Mouse (Mus musculus) kidney, embryonic 15.5 days (tissue): ENCODE measurements at regions not wholly inside any gene's neighbourhood (a gene's known extent, or its start where the extent isn't known, plus 50 kb on each side); places are given as distances from the start of the nearest gene placed in this dataset.
"Not testable (repeated sequence)": the region's sequence is repeated elsewhere in the genome, so short reads cannot be mapped to it uniquely, and the experiment has no call there.

ENCODE experiments used
- ATAC-seq: fragments of 200-750 bp; cut with Nextera tagmentation; replicated peaks from 2 replicates; pipeline ENCODE4 v1.8.0; 2017; ENCODE audit warnings: moderate TSS enrichment; ENCODE audit not compliant: low FRiP score
- H3K27ac ChIP-seq: fragments of 300-500 bp; sonication (generic); 2 replicates; pipeline ENCODE4 v1.5.1; 2015; ENCODE audit warnings: mild to moderate bottlenecking, inconsistent platforms
- H3K27me3 ChIP-seq: fragments of 300-500 bp; sonication (generic); 2 replicates; pipeline ENCODE4 v1.6.1; 2015; ENCODE audit warnings: inconsistent platforms
- H3K36me3 ChIP-seq: fragments of 300-500 bp; sonication (generic); 2 replicates; pipeline ENCODE4 v1.6.1; 2015; ENCODE audit warnings: inconsistent platforms
- H3K4me1 ChIP-seq: fragments of 300-500 bp; sonication (generic); 2 replicates; pipeline ENCODE4 v1.6.1; 2015; ENCODE audit warnings: inconsistent platforms
- H3K4me2 ChIP-seq: fragments of 300-500 bp; sonication (generic); 2 replicates; pipeline ENCODE4 v1.6.1; 2015; ENCODE audit warnings: moderate library complexity, mild to moderate bottlenecking, inconsistent platforms
- H3K4me3 ChIP-seq: fragments of 300-500 bp; sonication (generic); replicated peaks from 2 replicates; pipeline ENCODE4 v1.5.1; 2015; ENCODE audit warnings: mild to moderate bottlenecking, inconsistent platforms
- H3K9ac ChIP-seq: fragments of 300-500 bp; sonication (generic); 2 replicates; pipeline ENCODE4 v1.6.1; 2015; ENCODE audit warnings: mild to moderate bottlenecking, inconsistent platforms
- H3K9me3 ChIP-seq: fragments of 300-500 bp; sonication (generic); replicated peaks from 2 replicates; pipeline ENCODE4 v1.6.1; 2016; ENCODE audit warnings: inconsistent platforms
- WGBS: fragments of 180-500 bp; shearing (Covaris S2); methylation state at CpG from one replicate; pipeline ENCODE4 v1.1.7; 2015; ENCODE audit warnings: mixed read lengths; 5-methylcytosine and 5-hydroxymethylcytosine counted together

DNA sequence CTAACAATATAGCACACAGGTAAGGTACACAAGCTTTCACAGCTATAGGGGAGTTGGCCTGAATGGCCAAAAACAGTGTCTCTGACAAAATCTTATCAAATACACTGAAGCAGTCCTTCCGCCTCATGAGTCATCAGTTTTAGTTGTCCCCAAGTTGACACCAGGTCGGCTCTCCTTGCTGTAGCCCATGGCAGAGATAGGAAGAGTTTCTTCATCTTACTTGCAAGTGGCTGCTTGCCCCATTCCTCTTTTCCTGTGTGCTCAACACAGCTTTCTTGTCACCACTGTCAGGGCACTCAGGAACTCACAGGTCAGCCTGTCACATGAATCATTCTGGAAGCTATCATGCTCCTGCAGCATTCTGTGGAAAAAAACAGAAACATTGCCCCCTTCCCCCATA is 77.1 kb downstream of the Olfr721-ps1 start:
- H3K9ac ChIP-seq, ATAC-seq, H3K4me3 ChIP-seq, H3K27ac ChIP-seq, H3K4me1 ChIP-seq, H3K27me3 ChIP-seq, H3K36me3 ChIP-seq, H3K9me3 ChIP-seq, H3K4me2 ChIP-seq: not testable (repeated sequence)
- 63% methylated on average over 2 of the region's 2 CpGs for WGBS

DNA sequence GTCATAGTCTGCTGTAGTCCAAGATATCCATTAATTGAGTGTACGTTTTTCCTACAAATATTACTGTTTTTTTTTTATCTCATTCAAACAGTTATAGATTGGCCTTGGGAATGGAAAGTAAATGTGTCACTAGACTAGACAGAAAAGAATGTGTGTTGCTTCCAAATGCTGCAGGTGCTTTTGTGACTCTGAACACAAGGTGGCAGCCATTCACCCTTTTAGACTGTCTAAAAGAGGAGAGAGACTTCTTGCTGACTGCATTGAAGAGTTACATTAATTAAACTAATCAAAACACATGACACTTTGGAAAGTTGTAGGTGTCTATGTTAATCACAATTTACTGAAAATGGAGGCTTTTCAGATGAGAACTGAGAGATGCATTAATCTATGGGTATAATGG is 80.7 kb downstream of the Olfr721-ps1 start:
- Histone ChIP-seq H3K4me2 (no peak overlapping the region), H3K36me3 (no peaks in the 10 kb centered on the region), H3K9ac (no peak overlapping the region), H3K27ac (no peak overlapping the region), H3K4me1 (no peaks in the 10 kb centered on the region), H3K27me3 (no peaks in the 10 kb centered on the region), H3K9me3 (no peaks in the 10 kb centered on the region), H3K4me3 (no peak overlapping the region)
- WGBS, result 89% methylated on average over 1 of the region's 1 CpGs
- ATAC-seq, result no peak

GRCm38 (mm10) chr14:14486356-14486755 is 85.3 kb downstream of the Olfr721-ps1 start:
- H3K9me3 ChIP-seq, result no peaks in the 10 kb centered on the region
- H3K4me2 ChIP-seq, result no peak overlapping the region
- 87% methylated on average over 1 of the region's 1 CpGs for WGBS
- no peaks in the 10 kb centered on the region for H3K4me1 ChIP-seq
- H3K9ac ChIP-seq, result no peak overlapping the region
- no peaks in the 10 kb centered on the region for H3K27me3 ChIP-seq
- no peak overlapping the region for H3K4me3 ChIP-seq
- H3K36me3 ChIP-seq, result no peaks in the 10 kb centered on the region
- no peak for ATAC-seq
- no peak overlapping the region for H3K27ac ChIP-seq

DNA sequence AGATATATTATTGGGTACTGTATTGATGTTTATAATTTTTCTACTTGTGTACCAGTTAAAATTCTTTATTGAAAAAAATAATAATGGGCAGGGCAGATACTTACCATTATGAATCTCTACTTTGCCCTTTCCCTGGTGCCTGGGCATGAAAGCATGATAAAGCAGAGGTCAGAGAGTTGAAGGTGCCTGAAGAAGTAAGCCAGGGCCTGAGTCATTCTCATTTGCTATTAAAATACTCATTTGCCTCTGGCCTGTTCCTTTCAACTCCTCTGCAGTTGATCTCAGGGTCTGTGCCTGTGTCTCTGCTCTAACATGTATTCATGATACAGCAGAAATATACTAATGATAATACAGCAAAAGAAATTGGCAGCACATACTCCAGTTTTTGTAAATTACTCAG is 89.4 kb downstream of the Olfr721-ps1 start:
- H3K4me3 ChIP-seq, result no peak overlapping the region
- H3K4me2 ChIP-seq, result no peak overlapping the region
- H3K9ac ChIP-seq, result no peak overlapping the region
- no peaks in the 10 kb centered on the region for H3K27me3 ChIP-seq
- H3K36me3 ChIP-seq, result no peaks in the 10 kb centered on the region
- no peaks in the 10 kb centered on the region for H3K4me1 ChIP-seq
- ATAC-seq, result no peak
- no peaks in the 10 kb centered on the region for H3K9me3 ChIP-seq
- no peak overlapping the region for H3K27ac ChIP-seq

GRCm38 (mm10) chr14:14492041-14492440 is 90.9 kb downstream of the Olfr721-ps1 start:
- no peak for ATAC-seq
- H3K4me3 ChIP-seq, result no peak overlapping the region
- no peaks in the 10 kb centered on the region for H3K27me3 ChIP-seq
- H3K4me2 ChIP-seq, result no peak overlapping the region
- no peak overlapping the region for H3K9ac ChIP-seq
- H3K9me3 ChIP-seq, result no peaks in the 10 kb centered on the region
- no peak overlapping the region for H3K27ac ChIP-seq
- no peaks in the 10 kb centered on the region for H3K36me3 ChIP-seq
- H3K4me1 ChIP-seq, result no peaks in the 10 kb centered on the region

DNA sequence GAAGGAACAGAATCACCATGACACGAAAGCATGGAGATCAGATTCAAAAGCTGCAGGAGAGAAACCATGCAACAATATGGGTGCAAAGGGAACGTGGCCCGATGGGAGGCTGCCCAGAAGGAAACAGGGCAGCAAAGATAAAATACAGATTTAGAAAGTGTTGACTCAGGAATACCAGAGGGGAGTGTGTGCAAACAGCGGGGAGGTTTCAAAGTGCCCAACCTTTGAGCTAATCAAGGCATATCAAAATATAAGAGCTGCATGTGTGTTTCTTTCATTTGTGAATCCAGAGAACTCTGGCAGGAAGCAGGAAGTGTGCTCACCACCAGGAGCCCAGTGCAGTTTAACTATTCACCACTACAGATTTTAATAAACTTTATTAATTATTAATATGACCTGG is 110.8 kb downstream of the Olfr721-ps1 start:
- H3K36me3 ChIP-seq, result no peaks in the 10 kb centered on the region
- no peaks in the 10 kb centered on the region for H3K4me1 ChIP-seq
- no peaks in the 10 kb centered on the region for H3K27me3 ChIP-seq
- H3K4me3 ChIP-seq, result no peak overlapping the region
- no peak overlapping the region for H3K9ac ChIP-seq
- 76% methylated on average over 4 of the region's 4 CpGs for WGBS
- no peak overlapping the region for H3K4me2 ChIP-seq
- H3K9me3 ChIP-seq, result no peaks in the 10 kb centered on the region
- ATAC-seq, result no peak
- no peak overlapping the region for H3K27ac ChIP-seq

GRCm38 (mm10) chr14:14513056-14513455 is 112.0 kb downstream of the Olfr721-ps1 start:
- H3K9me3 ChIP-seq, result no peaks in the 10 kb centered on the region
- H3K27me3 ChIP-seq, result no peaks in the 10 kb centered on the region
- H3K9ac ChIP-seq, result no peak overlapping the region
- no peaks in the 10 kb centered on the region for H3K36me3 ChIP-seq
- no peaks in the 10 kb centered on the region for H3K4me1 ChIP-seq
- no peak overlapping the region for H3K4me3 ChIP-seq
- WGBS, result 93% methylated on average over 2 of the region's 2 CpGs
- H3K4me2 ChIP-seq, result no peak overlapping the region
- no peak overlapping the region for H3K27ac ChIP-seq
- ATAC-seq, result no peak

- Histone ChIP-seq H3K9ac (no peak overlapping the region), H3K27me3 (no peaks in the 10 kb centered on the region), H3K36me3 (no peaks in the 10 kb centered on the region), H3K4me3 (no peak overlapping the region), H3K9me3 (no peaks in the 10 kb centered on the region), H3K4me1 (no peaks in the 10 kb centered on the region), H3K4me2 (no peak overlapping the region), H3K27ac (no peak overlapping the region)
- 79% methylated on average over 3 of the region's 3 CpGs for WGBS
- ATAC-seq, result no peak
Observed at GRCm38 (mm10) chr14:14513498-14513897, 112.4 kb downstream of the Olfr721-ps1 start.

DNA sequence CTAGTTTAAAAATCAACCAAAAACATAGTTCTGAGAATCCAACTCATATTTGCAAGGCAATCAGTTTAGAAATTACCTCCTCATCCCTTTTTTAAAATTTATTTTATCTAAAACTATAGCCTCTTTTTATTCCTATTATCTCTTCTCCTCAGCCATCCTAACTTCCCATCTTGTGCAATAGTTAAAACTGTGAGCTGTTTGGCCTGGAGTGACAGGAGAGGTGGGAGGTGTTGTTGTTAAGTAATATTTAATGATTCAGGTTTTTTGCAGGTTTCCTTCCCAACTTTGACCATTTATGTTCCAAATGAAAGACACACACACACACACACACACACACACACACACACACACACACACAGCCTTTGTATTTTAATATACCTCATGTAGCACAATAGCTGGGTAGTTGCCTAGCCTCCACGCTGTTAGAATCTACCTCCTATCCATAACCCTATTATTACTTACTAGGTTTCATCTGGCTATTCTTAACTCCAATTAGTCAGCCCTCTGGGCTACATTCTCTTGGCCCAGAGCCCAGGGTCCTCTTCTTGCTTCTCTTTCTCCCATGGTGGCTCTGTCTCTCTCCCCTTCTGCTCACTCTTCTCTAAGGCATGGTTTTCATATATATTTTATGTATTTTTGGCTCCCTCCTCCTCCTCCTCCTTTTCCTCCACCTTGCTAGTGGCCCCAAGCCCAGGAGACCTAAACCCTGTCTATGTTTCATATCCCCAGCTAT is 113.5 kb downstream of the Olfr721-ps1 start:
- Histone ChIP-seq H3K4me1 (no peaks in the 10 kb centered on the region), H3K9me3 (no peaks in the 10 kb centered on the region), H3K27me3 (no peaks in the 10 kb centered on the region), H3K36me3 (no peaks in the 10 kb centered on the region), H3K9ac (no peak overlapping the region), H3K4me2 (no peak overlapping the region), H3K27ac (no peak overlapping the region), H3K4me3 (no peak overlapping the region)
- WGBS, result 72% methylated on average over 1 of the region's 1 CpGs
- no peak for ATAC-seq

DNA sequence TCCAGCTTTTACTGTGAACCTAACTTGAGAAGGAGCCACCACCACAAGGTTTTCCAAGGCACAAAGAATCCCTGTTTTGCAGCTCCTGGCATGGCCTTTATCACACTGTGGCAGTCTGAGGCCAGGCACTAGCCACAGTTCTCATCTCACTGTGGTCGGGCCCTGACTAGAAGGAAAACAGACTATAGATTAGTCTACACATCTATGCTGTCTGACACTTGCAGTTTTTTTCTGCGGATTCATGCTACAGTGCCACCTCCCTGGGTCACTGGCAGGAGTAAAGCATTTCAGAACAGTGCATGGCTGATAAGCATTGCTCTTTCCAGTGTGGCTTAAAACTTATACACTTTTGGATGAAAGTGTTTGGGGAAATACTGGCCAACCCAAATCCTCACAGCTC is 114.3 kb downstream of the Olfr721-ps1 start:
- no peaks in the 10 kb centered on the region for H3K4me1 ChIP-seq
- no peaks in the 10 kb centered on the region for H3K9me3 ChIP-seq
- WGBS, result 63% methylated on average over 2 of the region's 2 CpGs
- H3K9ac ChIP-seq, result no peak overlapping the region
- no peaks in the 10 kb centered on the region for H3K27me3 ChIP-seq
- no peaks in the 10 kb centered on the region for H3K36me3 ChIP-seq
- no peak overlapping the region for H3K27ac ChIP-seq
- no peak overlapping the region for H3K4me3 ChIP-seq
- no peak overlapping the region for H3K4me2 ChIP-seq
- no peak for ATAC-seq

DNA sequence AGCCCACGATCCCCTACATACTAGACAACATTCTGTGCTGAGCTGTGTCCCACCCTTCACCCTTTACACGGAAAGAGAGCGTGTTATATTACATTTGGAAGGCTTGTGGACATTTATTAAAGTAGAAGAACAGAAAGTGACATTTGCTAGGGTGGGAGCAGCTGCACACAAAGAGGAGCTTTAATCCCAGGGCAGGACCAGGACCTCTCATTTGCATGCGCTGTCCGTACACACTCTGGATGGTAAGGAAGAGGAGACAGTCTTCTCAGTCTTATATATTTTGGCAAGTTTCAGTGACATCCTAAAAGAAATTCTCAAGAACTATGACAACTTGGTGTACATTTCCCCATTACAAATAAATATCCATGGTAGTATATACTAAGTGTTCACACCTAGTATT is 114.8 kb downstream of the Olfr721-ps1 start:
- no peaks in the 10 kb centered on the region for H3K36me3 ChIP-seq
- ATAC-seq, result no peak
- H3K4me2 ChIP-seq, result no peak overlapping the region
- no peaks in the 10 kb centered on the region for H3K27me3 ChIP-seq
- H3K9me3 ChIP-seq, result no peaks in the 10 kb centered on the region
- WGBS, result 56% methylated on average over 5 of the region's 5 CpGs
- H3K27ac ChIP-seq, result no peak overlapping the region
- H3K9ac ChIP-seq, result no peak overlapping the region
- H3K4me3 ChIP-seq, result no peak overlapping the region
- no peaks in the 10 kb centered on the region for H3K4me1 ChIP-seq

GRCm38 (mm10) chr14:14518027-14518426 is 116.9 kb downstream of the Olfr721-ps1 start:
- Histone ChIP-seq H3K4me3 (no peak overlapping the region), H3K36me3 (no peaks in the 10 kb centered on the region), H3K27me3 (no peaks in the 10 kb centered on the region), H3K9me3 (no peaks in the 10 kb centered on the region), H3K4me1 (no peaks in the 10 kb centered on the region), H3K27ac (no peak overlapping the region), H3K4me2 (no peak overlapping the region), H3K9ac (no peak overlapping the region)
- ATAC-seq, result no peak
- 78% methylated on average over 1 of the region's 1 CpGs for WGBS

- Histone ChIP-seq H3K4me2 (no peak overlapping the region), H3K36me3 (no peaks in the 10 kb centered on the region), H3K4me3 (no peak overlapping the region), H3K9me3 (no peaks in the 10 kb centered on the region), H3K9ac (no peak overlapping the region), H3K27me3 (no peaks in the 10 kb centered on the region), H3K4me1 (no peaks in the 10 kb centered on the region), H3K27ac (no peak overlapping the region)
- WGBS, result 66% methylated on average over 2 of the region's 2 CpGs
- no peak for ATAC-seq
Observed at GRCm38 (mm10) chr14:14518841-14519240, 117.7 kb downstream of the Olfr721-ps1 start.
